Mouse (Mus musculus): ENCODE results near the gene Adipor2. TPM values are rescaled to one million over a fixed set of nuclear protein-coding genes. Genes with fewer than 3 reads are reported as not detected.

The Adipor2 gene
- total RNA-seq, 2 experiments from 2014 or later = 62.3 to 85.1 TPM

DNA sequence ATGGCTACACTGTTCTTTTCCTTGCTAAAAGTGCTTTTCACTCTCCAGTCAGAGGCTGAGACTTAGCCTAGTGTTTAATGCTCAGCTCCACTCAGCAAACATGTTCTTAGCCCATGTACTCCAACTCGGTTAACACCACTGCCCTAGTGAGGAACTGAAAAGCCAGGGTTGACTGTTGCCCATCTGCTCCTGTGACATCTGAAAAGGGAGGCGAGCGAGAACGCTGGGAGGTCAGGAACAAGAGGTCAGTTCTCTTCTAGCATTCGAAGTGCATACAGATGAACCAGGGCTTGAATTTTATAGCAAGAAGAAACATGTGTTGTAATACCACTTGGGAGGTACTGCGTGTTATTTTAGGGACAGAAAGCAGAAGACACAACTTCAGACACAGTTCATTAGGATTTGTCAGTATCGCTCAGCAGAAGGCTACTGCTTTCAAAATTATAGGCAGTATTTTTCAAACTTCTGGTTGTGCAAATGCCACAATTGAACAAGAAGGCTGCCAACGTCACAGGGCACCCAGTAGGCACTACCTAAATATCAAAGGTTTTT lies 59.4 kb downstream of the Adipor2 start:
- no peak; the same call in 1 of the 2 replicates for ATAC-seq (replicated peaks; ENCODE audit: poor library complexity, severe bottlenecking)

DNA sequence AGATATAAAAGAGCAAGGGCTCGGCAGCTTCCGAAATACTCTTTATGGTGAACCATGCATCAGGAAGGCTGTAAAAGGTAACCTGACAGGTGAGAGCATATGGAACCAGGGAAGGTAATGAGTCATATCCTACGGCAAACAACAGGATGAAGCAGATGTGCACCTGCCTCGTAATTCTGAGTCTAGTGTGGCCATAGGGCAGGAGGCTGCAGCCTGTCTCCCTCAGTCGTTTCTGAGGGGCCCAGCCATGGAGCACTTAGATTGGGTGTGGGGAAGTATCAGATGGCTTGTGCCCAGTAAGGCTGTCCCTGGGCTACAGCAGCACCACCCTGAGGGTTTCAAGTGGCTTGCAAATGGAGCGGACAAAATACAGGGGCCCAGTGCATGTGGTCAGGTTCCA lies 65.0 kb downstream of the Adipor2 start:
- no peak for ATAC-seq (replicated peaks; ENCODE audit: poor library complexity, severe bottlenecking)

DNA sequence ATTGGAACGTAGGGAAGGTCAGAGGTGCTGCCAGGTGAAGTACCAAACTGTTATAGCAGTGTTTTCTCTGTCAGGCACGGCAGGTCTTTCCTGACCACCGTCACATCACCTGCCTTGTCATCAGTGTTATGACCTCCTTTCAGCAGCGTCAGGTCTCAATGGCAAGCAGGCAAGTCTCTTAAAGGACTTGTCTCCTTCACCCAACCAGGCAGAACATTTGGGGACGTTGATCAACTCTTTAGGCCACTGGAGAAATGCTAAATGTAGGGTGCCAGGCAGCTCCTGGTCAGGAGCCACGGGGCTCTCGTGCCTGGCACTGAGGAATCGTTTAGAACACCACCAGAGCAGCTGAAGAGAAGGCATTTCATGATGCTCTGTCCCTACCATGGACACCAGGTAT lies 65.8 kb downstream of the Adipor2 start:
- ATAC-seq (replicated peaks; ENCODE audit: poor library complexity, severe bottlenecking) = no peak

DNA sequence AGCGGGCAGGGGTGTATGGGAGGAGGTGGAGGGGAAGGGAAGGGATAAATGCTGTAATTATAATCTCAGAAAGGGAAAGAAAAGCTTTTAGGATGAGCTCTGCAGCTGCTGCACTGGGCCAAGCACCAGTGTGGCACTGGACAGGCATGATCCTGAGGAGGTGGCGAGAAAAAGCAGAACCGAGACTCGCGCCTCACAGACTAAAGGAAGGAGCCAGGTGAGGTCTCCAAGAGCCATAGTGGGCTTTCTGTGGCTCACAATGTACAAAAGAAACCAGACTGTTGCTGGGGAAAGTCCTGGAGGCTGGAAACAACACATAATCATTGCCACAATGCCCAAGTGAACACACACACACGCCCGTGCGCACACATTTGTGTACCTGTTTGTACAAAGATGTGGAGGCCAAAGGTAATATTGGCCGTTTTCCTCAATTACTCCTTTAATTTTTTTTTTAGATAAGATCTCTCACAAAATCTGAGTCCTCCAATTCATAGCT lies 66.8 kb downstream of the Adipor2 start:
- ATAC-seq (replicated peaks; ENCODE audit: poor library complexity, severe bottlenecking) = no peak

DNA sequence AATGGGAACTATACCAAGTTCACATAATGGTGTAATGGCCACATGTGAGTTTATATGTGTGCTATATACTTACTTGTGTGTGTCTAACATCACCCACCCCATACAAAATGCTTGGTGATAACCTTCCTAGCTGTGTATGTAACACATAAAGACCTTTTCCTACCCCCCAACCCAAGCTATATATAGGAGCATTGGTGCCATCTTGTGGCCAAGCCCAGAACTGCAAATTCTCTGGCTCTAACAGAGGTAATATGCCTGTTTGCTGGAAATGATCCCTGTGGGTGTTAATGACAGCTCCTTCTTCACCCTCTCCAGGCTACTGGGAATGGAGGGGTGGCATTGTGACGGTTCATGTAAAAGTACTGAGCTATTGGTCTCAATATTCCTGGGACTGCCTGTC lies 69.3 kb downstream of the Adipor2 start:
- peak; percentile 34; the same call in 1 of the 2 replicates for ATAC-seq (replicated peaks; ENCODE audit: poor library complexity, severe bottlenecking)

DNA sequence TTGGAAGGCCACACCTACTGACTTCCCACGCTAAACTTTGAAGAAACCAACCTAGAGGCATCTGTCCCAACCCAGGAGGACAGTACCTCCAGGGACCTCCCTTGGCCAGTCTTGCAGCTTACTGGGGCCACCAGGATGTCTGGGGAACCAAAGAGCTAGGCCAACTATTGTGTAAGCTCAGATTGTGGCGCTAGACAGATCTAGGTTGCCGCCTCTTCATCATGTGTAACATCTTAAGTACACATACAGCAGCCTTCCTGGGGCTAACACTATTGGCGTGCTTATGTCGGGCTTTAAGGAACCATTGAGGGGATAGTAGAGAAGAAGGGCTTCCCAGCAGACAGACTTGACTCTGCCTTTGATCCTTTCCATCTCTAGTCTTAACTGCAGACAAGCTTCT lies 69.7 kb downstream of the Adipor2 start:
- 0 out of 2 replicates have a peak, but pooled peaks have one; percentile 8 for ATAC-seq (replicated peaks; ENCODE audit: poor library complexity, severe bottlenecking)

DNA sequence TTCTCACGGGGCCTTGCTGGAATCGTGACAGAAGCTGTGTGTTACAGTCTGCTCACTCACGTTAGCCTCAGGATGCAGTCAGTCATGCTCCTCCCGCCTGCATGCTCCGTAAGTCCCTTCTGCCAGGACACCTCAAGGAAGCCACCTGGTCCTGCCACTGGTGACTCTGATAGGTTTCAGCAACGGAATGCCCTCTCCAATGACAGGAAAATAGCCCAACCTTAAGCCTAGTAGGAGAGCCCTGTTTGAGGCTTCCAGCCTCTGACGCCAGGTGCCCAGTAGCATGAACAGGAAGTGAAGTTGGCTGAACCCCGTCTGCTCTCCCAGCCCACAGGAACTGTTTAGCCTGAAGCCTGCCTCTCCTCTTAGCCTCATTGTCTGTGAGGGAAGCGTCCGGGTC lies 71.2 kb downstream of the Adipor2 start:
- peak; percentile 64 for ATAC-seq (replicated peaks; ENCODE audit: poor library complexity, severe bottlenecking)

DNA sequence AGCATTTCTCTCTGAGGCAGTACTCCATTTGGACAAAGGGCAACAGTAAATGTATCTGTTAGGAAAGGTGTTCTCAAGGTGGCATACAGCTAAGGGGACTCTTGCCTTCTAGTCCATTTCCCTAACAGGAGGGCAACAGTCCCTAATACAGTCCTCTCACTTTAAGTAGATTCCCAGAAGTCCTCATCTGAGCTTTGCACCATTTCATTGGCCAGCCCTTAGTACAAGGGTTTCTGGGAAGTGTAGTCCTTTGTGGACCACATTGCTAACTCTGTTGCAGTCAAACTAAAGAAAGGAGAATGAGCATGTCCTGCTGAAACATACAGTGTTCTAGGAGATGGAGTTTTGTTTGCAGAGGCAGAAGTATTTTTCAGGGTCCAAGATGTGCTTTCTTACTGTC lies 76.1 kb downstream of the Adipor2 start:
- peak; percentile 35; the same call in 1 of the 2 replicates for ATAC-seq (replicated peaks; ENCODE audit: poor library complexity, severe bottlenecking)

DNA sequence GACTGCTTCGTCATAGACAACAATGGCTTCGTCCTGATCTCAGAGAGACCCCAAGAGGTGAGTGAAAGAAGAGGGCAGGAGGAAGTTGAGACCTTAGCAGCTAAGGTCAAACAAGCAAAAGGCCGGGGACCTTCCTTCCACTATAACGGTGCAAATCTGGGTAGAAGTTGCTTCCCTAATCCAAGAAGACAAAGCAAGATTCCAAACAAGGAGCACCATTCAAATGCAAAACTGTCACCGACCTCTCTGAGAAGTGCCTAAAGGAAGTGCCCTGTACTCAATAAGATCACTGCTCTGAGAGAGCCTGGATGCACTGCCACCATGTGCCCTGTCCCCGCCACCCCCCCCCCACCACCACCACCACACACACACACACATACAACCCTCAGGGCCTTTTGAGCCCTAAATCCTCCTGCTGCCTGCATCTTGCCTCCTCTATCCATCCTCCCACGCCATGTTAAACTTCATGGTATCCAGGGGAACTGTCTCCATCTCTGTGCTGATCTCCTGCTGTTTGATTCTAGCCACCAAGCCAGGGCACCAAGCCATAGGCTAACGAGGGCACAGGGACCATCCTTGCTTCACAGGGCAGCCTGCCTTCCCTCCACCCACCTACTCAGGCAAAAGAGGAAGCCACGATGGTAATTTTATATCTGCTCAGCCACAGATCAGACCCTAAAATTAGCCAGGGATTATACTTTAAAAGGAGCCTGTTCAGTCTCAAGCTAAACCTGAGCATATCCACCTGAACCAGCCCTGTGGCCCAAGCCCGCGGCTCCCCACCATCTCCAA lies 79.2 kb downstream of the Adipor2 start:
- ATAC-seq (replicated peaks; ENCODE audit: poor library complexity, severe bottlenecking) = peak; percentile 57

DNA sequence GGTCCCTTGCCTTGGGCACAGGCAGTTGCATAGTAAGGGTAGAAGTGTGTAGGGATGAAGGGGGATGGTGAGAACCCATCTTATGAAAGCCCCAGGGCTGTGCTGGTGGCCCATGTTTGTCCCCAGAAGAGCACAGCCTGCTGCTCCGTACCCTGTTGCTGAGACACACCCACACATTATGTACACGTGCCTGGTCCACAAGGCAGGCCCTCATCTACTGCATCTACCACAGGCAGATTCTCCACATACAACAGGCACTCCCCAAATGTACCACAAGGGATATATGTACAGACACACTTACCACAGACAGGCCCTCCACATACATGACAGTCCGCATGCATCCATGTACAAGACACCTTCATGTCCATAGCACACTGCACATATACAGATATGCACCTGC lies 80.2 kb downstream of the Adipor2 start:
- ATAC-seq (replicated peaks; ENCODE audit: poor library complexity, severe bottlenecking) = no peak

DNA sequence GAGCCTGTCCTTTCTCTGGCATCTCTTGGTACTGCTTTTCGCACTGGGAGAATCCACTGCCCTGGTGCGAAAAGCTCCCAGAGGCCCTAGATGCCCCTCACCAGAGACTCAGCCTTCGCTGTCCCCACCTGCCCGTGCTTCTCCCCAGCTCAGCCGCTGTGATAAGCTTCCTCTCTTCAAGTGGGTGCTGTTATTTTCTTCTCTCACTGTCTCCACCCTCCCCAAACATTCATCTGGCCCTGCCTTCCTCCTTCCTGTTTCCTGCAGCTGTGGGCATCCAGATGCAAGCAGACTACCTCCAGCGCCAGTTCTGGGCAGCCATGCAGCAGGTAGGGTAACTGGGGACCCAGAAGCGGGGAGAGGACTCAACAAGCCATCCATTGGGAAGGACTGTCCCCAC lies 81.4 kb downstream of the Adipor2 start:
- peak; percentile 41 for ATAC-seq (replicated peaks; ENCODE audit: poor library complexity, severe bottlenecking)

DNA sequence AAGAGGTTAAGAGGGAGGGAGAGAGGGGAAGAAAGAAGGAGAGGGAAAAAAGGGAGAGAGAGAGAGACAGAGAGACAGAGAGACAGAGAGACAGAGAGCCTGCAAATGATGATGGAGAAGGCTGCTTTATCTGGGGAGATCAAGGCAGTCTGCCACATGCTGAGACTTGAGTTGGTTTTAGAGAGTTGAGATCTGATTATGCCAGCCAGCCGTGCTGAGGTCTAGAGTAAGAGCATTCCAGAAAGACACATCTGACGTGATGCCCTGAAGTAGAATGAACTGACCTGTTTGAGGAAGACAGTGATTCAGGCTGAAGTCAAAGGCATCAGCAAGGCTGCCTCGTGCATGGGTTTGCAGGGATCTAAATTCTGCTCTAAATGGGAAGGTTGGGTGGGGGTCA lies 83.7 kb downstream of the Adipor2 start:
- no peak for ATAC-seq (replicated peaks; ENCODE audit: poor library complexity, severe bottlenecking)

DNA sequence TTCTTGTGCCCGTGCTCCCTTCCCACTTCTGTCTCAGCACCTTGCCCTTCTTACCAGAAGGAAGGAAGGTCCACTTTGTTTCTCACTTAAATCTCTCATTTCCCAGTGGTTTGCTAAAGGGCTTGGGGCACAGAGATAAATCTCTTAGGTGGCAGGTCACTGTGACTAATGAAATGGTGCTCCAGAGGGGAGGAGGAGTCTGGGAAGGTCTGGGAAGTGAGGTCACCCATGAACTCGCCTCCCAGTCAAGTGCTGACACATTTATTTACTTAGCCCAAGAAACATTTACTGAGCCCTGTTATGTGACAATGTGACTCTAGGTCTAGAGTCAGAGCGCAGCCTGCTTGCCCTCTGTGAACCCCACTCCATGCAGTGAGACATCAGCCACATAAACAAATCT lies 84.3 kb downstream of the Adipor2 start:
- ATAC-seq (replicated peaks; ENCODE audit: poor library complexity, severe bottlenecking) = no peak

DNA sequence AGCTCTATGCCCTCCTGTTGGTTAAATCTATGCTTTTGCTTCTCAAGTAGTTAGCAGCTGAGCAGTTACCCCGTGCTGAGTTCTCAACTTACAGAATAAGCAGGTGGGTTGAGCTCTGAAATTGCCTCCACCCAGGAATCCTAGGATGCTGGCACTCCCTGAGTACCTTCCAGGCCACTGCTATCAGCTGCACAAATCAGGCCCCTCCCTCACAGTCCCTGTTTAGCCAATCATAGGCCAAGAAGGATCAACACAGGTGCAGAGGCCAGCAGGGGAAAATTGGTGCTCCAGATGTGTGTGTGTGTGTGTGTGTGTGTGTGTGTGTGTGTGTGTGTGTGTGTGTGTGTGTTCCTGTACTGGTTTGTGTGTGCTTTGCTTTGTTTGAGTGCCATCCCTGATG lies 85.4 kb downstream of the Adipor2 start:
- ATAC-seq (replicated peaks; ENCODE audit: poor library complexity, severe bottlenecking) = no peak

DNA sequence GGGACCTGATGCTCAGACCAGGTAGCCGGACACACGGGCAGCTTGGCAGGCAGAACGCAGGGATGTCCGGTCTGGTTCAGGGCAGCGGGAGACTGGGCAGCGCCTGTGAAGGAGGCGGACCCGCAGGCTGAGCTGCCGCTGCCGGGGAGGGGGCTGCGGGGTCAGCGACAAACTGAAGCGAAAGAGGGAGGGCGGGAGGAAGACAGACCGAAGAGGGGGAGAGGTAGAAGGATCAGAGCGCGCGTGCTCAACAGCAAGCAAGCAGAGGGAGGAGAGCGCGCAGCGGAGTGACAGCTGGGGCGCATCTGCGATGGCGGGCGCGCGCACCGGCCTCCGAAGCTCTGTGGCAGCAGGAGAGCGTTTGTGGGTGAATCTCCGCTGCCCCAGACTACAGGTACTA lies 87.0 kb downstream of the Adipor2 start, which contains the start of gene Lrtm2:
Lrtm2 (minus strand) TSS at position 261 of the 400 bp plus-strand sequence.
- ATAC-seq (replicated peaks; ENCODE audit: poor library complexity, severe bottlenecking) = peak; percentile 19; the same call in 1 of the 2 replicates

DNA sequence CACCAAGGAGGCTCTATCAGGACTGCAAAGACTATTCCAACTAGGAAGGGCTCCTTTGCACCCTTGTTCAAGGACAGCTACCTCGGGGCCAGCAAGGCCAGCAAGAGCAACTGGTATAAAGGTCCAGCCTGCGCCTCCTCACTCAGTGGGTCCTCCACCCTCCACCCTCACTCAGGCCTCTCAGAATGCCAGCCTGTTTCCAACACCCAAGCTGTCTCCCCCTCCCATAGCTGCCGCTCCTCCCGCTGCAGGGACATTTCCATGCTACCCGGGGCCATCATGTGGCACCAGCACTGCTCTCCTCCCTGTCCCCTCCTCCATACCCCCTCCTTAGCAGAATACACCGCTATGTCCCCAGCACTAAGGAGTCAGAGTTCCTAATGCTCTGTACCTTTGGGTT lies 87.6 kb downstream of the Adipor2 start:
- no peak for ATAC-seq (replicated peaks; ENCODE audit: poor library complexity, severe bottlenecking)

DNA sequence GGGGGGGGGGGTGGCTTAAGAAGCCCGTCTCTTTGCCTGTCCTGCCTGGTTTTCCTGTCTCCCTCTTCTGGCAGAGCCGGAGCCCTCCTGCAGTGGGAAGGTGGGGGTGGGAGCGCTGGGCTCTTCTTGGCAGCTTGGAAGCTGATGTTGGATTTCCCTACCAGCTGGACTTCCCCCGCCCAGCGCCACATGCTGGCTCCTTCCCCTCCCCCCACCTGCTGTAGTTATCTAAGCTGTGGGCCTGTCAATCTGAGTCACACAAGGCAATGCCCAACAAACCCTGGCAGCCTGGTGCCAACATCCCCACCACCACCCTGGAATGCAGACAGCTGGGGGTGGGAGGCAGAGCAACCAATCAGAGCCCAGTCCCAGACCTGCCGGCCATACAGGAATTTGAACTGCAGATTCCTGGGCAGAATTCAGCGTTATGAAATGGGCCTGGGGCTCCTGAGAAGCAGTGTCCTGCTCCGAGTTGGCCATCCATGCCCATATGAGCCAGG lies 88.2 kb downstream of the Adipor2 start:
- no peak for ATAC-seq (replicated peaks; ENCODE audit: poor library complexity, severe bottlenecking)

DNA sequence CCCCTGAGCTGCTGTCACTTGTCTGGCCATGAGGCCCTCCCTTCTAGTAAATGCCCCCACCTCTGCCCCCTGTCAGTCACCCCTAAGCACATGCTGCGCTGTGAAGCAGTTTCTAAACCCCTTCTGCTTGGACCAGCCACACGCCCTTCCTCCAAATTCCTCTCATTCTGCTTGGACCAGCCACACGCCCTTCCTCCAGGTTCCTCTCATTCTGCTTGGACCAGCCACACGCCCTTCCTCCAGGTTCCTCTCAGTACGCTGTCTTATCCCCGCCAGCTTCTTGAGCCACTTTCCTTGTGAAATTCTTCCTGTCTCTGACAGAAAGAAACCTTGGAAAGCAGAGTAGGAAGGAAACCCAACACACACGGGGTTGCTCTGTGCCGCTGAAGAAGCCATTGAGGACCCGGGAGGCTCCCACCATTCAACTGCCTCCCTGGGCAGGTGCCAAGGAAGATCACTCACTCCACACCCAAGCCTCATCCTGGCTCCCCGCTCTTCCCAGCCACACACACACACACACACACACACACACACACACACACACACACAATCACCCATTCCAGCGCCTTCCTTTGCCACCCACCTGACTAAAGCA lies 88.9 kb downstream of the Adipor2 start:
- ATAC-seq (replicated peaks; ENCODE audit: poor library complexity, severe bottlenecking) = peak; percentile 31; the same call in 1 of the 2 replicates

DNA sequence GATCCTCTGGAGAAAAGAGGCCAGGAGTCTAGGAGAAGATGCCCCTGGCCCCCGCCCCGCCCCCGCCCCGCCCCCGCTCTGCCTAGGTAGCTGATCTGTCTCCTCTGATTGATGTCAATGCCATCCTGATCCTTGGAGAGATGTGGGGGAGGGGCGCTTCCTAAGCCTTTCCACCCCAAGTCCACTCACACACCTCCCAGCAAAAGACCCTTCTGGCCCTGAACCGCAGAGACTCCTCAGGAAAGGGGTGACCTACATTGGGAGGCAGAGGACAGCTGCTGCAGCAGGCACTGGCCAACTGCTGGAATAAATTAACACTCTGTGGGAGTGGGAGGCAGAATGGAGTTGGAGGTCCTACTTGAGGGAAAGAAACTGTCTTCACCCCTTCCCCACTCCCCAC lies 91.0 kb downstream of the Adipor2 start:
- no peak for ATAC-seq (replicated peaks; ENCODE audit: poor library complexity, severe bottlenecking)

DNA sequence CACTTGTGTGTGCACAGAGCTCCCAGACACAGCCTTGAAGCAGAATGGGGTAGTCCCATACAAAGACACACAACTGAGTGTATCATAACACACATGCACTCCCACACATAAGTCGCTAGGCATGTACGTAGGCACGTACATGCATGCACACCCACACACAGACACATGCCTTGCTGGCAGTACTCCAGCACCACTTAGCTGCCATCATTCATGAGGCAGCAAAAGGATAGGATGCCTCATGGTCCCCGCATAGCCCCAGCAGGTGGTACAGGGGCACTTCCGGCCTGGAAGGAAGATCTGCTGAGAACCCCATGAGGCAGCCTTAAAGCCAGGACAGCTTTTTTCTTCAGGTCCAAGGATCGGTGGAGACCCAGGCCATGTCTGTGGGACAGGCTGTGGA lies 91.5 kb downstream of the Adipor2 start:
- ATAC-seq (replicated peaks; ENCODE audit: poor library complexity, severe bottlenecking) = no peak

DNA sequence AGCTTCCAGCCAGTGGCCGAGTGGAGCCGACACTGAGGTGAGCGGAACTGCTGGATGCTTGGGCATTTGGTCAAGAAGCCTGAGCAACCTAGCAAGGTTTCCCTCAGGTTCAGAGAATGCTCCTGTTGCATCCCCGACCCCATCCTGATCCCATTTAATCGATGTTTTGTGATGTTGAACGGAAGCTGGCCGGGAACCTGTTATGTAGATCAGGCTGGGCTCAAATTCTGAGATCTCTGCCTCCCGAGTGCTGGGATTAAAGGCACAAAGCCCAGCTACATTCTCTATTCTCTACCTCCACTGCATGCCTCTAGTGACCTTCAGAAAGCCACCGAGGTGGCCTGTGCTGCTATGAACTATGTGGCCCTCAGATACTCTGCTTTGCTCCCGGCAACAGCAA lies 92.7 kb downstream of the Adipor2 start:
- no peak for ATAC-seq (replicated peaks; ENCODE audit: poor library complexity, severe bottlenecking)
